24 mouse cellular contexts compared by ENCODE assay signal in genomic region chrX:85778346-85778745, GRCm38 (mm10).
"Had no signal": no experiment of that assay in that cellular context is flagged by ENCODE, and none has a peak within 500 bp of the region (broad histone marks: within the 10 kb centered on the region; RNA-seq: fewer than 3 reads in every experiment).

No protein-coding gene starts in this region.

- H3K4me3 ChIP-seq: heart, embryonic 15.5 days; hindbrain, embryonic 13.5 days; hindbrain, embryonic 15.5 days; kidney, embryonic 15.5 days; left cerebral cortex, adult 2 months; limb, embryonic 10.5 days; limb, embryonic 12.5 days had no signal

- H3K36me3 ChIP-seq: heart, embryonic 13.5 days; heart, embryonic 15.5 days; hindbrain, embryonic 13.5 days; hindbrain, embryonic 15.5 days; kidney, embryonic 15.5 days; limb, embryonic 10.5 days; limb, embryonic 12.5 days had no signal

- ATAC-seq: forebrain, postnatal 0 days; hindbrain, postnatal 0 days; intestine, embryonic 16.5 days had no signal

- H3K9me3 ChIP-seq: heart, embryonic 13.5 days; heart, embryonic 15.5 days; hindbrain, embryonic 13.5 days; hindbrain, embryonic 15.5 days; kidney, embryonic 15.5 days; limb, embryonic 10.5 days; limb, embryonic 12.5 days had no signal

- H3K4me1 ChIP-seq: heart, embryonic 13.5 days; heart, embryonic 15.5 days; hindbrain, embryonic 13.5 days; hindbrain, embryonic 15.5 days; kidney, embryonic 15.5 days; limb, embryonic 10.5 days; limb, embryonic 12.5 days had no signal

- H3K27me3 ChIP-seq: heart, embryonic 13.5 days; heart, embryonic 15.5 days; hindbrain, embryonic 13.5 days; hindbrain, embryonic 15.5 days; kidney, embryonic 15.5 days had no signal

- H3K4me2 ChIP-seq: heart, embryonic 11.5 days; heart, embryonic 15.5 days; hindbrain, embryonic 13.5 days; hindbrain, embryonic 15.5 days; kidney, embryonic 15.5 days; limb, embryonic 12.5 days; liver, embryonic 11.5 days had no signal

- H3K9ac ChIP-seq: forebrain, postnatal 0 days; heart, embryonic 13.5 days; heart, embryonic 15.5 days; hindbrain, embryonic 13.5 days; hindbrain, embryonic 15.5 days; kidney, embryonic 15.5 days; limb, embryonic 12.5 days; liver, embryonic 14.5 days had no signal

- H3K27ac ChIP-seq: heart, embryonic 13.5 days; heart, embryonic 15.5 days; hindbrain, embryonic 13.5 days; hindbrain, embryonic 15.5 days; hindbrain, postnatal 0 days; kidney, embryonic 15.5 days; kidney, postnatal 0 days; left cerebral cortex, adult 2 months; limb, embryonic 10.5 days; limb, embryonic 12.5 days; liver, embryonic 14.5 days had no signal

- DNase-seq: forebrain, postnatal 0 days; gastrocnemius, postnatal 14 days; gastrocnemius, postnatal 36 days; heart, adult 11 months; heart, postnatal 14 days; heart, postnatal 36 days; kidney, adult 11 months; kidney, postnatal 14 days; kidney, postnatal 36 days; layer of hippocampus, adult 9-11 months had no signal
